Mouse (Mus musculus) layer of hippocampus, adult 8-10 months (tissue): ENCODE results near the gene Gm20517. TPM values are rescaled to one million over a fixed set of nuclear protein-coding genes. Genes with fewer than 3 reads are reported as not detected.
"Not testable (repeated sequence)": the region's sequence is repeated elsewhere in the genome, so short reads cannot be mapped to it uniquely, and the experiment has no call there.

Experiments used
- DNase-seq, 2 experiments: peaks; one replicate each; pipeline ENCODE4 v3.0.0; 2022; ENCODE audit warnings: low spot score in 2 of 2
- total RNA-seq, 4 experiments: library from RNA; stranded (reverse); gene quantifications; 2 replicates each; pipeline ENCODE4 v1.2.4; 2022

Gene Gm20517
- total RNA-seq, 4 experiments from 2014 or later = 4.9 to 8.9 (median 7.0) TPM

DNA sequence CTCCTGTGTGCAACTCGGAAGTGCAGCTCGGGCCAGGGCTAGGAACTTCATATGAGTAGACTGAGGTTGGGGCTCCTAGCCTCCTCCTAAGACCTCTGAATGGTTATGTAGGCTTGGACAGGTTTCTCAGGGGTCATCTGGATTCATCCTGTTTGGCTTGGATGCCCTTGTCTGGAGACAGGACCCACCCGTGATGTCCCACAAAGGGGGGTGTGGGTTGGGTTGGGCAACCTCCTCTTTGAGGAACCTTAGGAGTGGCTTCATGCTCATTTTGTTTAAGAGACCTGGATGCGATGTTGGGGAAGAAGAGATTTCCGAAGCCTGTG lies 14.6 kb upstream of the Gm20517 start:
- DNase-seq = no peak

DNA sequence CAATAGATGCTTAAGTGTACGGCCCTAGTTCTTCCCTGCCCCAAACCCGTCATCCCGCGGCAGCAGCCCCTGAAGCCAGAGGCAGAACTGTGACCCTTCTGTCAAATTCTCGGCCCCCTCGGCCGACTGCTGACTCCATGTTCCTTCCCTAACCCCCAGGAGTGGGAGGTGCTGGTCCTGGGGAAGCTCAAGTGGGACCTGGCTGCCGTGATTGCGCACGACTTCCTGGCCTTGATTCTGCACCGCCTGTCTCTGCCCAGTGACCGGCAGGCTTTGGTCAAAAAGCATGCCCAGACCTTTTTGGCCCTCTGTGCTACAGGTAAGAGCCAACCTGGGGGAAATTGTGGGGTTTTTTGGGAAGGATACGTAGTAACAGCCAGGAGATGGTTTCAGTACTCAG lies 14.1 kb upstream of the Gm20517 start:
- no peak for DNase-seq

DNA sequence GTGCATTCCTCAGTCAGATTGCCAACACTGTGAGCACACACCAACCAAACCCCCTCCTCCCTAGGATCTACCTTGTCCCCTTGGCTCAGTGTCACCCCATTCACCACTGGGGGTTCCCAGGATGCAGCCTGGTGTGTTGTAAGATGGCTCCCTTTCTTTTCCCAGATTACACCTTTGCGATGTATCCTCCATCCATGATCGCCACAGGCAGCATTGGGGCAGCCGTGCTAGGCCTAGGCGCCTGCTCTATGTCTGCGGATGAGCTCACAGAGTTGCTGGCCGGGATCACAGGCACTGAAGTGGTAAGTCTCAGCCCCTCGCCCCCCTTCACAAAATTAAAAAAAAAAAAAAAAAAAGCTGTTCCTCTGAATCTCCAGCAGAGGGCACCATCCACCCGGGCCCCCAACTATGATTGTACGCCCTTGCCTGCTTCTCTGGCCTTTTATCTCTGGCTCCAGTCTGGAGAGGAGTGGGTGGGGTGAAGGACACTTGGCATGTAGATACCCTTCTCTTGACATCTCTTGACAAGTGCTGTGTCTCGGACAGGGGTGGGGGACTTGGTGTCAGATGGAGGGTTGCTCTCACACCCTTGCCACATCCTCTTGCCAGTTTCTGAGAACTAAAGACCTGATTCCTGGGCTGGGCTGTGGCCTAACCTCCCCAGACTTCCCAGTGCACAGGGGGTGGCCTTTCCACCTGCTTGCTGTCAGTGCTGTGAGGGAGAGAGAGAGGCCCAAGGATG lies 13.4 kb upstream of the Gm20517 start:
- no peak for DNase-seq

DNA sequence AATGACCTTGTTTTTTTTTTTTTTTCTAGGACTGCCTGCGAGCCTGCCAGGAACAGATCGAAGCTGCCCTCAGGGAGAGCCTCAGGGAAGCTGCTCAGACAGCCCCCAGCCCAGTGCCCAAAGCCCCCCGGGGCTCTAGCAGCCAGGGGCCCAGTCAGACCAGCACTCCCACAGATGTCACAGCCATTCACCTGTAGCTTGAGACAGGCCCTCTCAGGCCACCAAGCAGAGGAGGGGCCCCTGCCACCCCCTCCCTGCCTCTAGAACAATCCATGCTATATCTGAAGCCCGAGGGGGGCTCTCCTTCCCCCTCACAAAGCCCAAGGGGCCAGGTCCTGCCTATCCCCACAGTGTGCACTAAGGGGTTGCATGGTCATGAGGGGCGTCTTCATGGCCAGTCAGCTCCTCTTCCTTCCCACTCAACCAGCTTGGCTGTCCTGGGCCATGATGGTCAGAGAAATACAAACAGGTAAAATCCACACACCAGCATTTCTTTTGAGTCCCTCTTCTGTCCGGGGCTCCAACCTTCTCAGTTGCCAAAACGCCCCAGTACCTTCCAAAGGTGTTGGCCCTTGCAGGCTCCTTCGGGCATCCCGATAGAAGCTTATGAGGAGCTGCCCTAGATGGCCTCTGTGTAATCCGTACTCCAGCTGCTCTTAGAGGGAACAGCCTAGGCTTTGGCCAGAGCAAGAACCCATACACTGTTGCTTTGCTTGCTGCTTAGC lies 12.6 kb upstream of the Gm20517 start:
- not testable (repeated sequence) for DNase-seq

GRCm38 (mm10) chr17:47599511-47600297 lies 11.7 kb upstream of the Gm20517 start:
- DNase-seq = no peak

- no peak for DNase-seq
These were observed 10.6 kb upstream of the Gm20517 start for GRCm38 (mm10) chr17:47600601-47601388.

DNA sequence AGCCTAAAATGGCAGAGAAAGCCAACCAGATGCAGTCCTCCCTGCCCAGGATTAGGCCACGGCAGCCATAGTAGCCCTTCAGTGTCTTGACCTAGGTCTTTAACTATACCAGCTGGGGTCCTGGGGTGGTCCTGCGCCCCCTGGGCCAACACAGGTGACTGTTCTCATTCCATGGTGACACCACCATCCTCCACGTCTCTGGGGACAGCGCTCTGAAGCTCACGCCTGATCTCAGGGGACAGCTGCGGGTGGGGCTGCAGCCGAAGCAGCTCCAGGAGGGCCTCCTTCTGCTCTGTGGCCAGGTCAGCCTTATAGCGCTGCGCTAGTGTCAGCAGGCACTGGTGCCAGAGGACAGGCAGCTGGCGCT lies 10.0 kb upstream of the Gm20517 start:
- DNase-seq = no peak

DNA sequence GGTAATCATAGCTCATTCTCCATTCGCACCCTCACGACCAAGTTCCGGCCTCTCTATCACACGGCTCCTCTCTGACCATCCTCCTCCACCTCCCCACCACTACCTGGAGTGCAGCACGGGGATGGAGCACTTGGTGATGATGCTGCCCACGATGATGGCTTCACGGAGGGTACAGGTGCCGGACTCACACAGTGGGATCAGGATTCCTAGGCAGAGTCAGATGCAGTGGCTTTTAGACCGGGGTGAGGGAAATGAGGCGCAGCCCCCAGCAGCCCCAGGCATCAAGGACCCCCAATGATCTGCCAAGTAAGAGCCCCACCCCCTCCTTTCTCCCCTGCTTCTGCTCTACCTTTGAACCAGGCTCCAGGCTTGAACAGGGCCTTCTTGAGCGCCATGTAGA lies 9.1 kb upstream of the Gm20517 start:
- DNase-seq = no peak

GRCm38 (mm10) chr17:47606220-47606619 lies 5.2 kb upstream of the Gm20517 start:
- DNase-seq = no peak

DNA sequence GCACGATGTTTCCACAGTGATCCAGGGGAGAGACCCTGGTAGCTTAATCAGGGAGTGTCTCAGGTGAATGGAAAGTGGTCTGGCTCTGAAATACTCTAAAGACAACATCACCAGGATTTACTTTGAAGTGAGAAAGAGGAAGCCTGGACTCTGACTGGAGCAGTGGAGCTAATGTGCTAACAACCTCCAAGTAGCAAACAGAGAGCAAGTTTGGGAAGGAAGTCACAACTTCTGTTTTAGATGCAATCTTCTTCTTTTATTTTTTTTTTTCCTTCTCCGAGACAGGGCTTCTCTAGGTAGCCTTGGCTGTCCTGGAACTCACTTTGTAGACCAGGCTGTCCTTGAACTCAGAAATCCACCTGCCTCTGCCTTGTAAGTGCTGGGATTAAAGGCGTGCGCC lies 2.2 kb upstream of the Gm20517 start:
- DNase-seq = no peak

DNA sequence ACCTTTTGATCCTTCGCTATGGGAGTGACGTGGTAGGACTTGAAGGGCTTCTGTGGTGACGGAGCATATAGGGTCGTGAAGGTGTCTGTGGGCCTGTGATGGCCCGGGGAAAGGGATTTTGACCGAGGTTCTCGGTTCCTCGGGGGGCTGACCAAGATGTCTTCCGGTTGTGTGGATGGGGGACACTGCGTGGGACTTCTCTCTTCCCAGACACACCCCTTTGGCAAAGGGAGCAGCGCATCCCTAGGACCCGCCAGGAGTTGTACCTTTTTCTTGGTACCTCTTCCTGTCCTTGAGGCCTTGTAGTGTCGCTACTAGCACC lies 233 bp downstream of the Gm20517 start:
- DNase-seq = no peak

- DNase-seq = no peak
These were observed 2.6 kb downstream of the Gm20517 start for GRCm38 (mm10) chr17:47614018-47614417.

GRCm38 (mm10) chr17:47616119-47616518 lies 4.7 kb downstream of the Gm20517 start:
- no peak for DNase-seq

GRCm38 (mm10) chr17:47616652-47617051 lies 5.3 kb downstream of the Gm20517 start:
- DNase-seq = no peak

GRCm38 (mm10) chr17:47617605-47618307 lies 6.4 kb downstream of the Gm20517 start:
- no peak for DNase-seq

GRCm38 (mm10) chr17:47618556-47619311 lies 7.3 kb downstream of the Gm20517 start:
- DNase-seq = no peak

- DNase-seq = no peak
These were observed 11.6 kb downstream of the Gm20517 start for GRCm38 (mm10) chr17:47622912-47623554.

GRCm38 (mm10) chr17:47624572-47624971 lies 13.2 kb downstream of the Gm20517 start:
- DNase-seq = not testable (repeated sequence)

- no peak for DNase-seq
These were observed 13.7 kb downstream of the Gm20517 start for GRCm38 (mm10) chr17:47625088-47625487.

GRCm38 (mm10) chr17:47626031-47626430 lies 14.6 kb downstream of the Gm20517 start:
- DNase-seq = no peak
